Mouse (Mus musculus): ENCODE measurements around the gene Trpm3.

DNA sequence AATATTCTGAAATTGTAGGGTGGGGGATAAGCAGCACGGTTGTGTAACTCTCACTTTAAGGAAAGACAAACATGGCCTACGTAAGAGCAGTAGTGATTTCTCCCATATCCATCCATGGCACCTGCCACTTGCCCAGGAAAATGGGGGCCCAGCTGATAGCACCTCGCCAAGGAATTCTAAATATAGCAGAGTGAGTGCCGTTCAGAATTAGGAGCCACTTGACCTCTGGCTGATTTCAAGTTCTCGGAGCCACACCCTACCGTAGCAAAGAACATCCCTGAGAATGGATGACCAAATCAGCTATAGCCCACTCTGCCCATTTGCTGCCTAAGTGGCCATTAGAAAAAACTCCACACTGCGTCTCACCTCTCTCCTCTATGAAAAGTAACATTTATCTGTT is 887.6 kb downstream of the Trpm3 start:
- TF ChIP-seq CTCF (IDR thresholded peaks at IDR 0.05; ENCODE audit: low read depth) (no peak), EP300 (IDR thresholded peaks at IDR 0.05; ENCODE audit: low read depth) (no peak)
